31 mouse cellular contexts compared by ENCODE assay signal in the genomic region with DNA sequence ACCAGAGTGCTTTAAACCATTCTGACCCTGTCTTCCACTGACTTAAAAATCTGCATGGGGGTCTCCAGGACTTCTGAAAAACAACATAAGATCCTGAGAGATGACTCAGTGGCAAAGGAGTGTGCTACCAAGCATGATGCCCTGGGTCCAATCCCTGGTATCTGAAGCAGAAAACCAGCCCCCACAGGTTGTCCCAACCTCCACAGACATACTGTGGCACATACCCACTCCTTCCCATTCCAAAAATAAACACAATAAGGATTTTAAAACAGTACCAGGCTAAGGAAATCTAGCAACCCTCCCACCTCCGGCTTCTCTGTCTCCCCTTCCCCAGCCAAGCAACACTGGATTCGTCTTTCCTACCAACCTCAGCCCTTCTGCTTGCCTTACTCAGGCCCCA. TPM values are rescaled to one million over a fixed set of nuclear protein-coding genes. Genes with fewer than 3 reads are reported as not detected.
A peak's percentile ranks its signal among the peaks of the same experiment; 100 is the strongest.
DNase-seq lines count a peak whose midpoint lies in the region; ATAC-seq and TF ChIP-seq lines count a peak whose summit lies in the region.
"Had no signal": no experiment of that assay in that cellular context is flagged by ENCODE, and none has a peak within 500 bp of the region (broad histone marks: within the 10 kb centered on the region; RNA-seq: fewer than 3 reads in every experiment).

No protein-coding gene starts in this region.

- no peak for TF ChIP-seq CTCF in heart, adult 2 months (IDR thresholded peaks at IDR 0.05)
- TF ChIP-seq CTCF in left cerebral cortex, adult 2 months (IDR thresholded peaks at IDR 0.05): no peak
- no peak for TF ChIP-seq CTCF in cortical plate, adult 2 months (IDR thresholded peaks at IDR 0.05; ENCODE audit: extremely low read depth, insufficient read depth, low read length)
- no peak for TF ChIP-seq CTCF in forebrain, postnatal 0 days (IDR thresholded peaks at IDR 0.05; ENCODE audit: low read depth)

- intact Hi-C loops in heart, adult 2 months (cut with DNase I): no loop called here
- intact Hi-C loops in left cerebral cortex, adult 2 months (cut with DNase I): no loop called here

- H3K9me3 ChIP-seq in heart, embryonic 10.5 days: no peaks in the 10 kb centered on the region
- no peaks in the 10 kb centered on the region for H3K9me3 ChIP-seq in heart, embryonic 15.5 days (replicated peaks)
- H3K9me3 ChIP-seq in forebrain, postnatal 0 days (ENCODE audit: low read length): no peaks in the 10 kb centered on the region
- H3K9me3 ChIP-seq: midbrain, embryonic 15.5 days; neural tube, embryonic 12.5 days had no signal

- TF ChIP-seq POLR2A in heart, adult 2 months (IDR thresholded peaks at IDR 0.05; ENCODE audit: insufficient read depth, low read depth, low read length): no peak
- no peak for TF ChIP-seq POLR2A in cortical plate, adult 2 months (IDR thresholded peaks at IDR 0.05; ENCODE audit: extremely low read depth, insufficient read depth, low read length)

- TF ChIP-seq EP300 in heart, adult 2 months (IDR thresholded peaks at IDR 0.05; ENCODE audit: insufficient read depth, low read depth, low read length): no peak

- H3K4me2 ChIP-seq in heart, embryonic 15.5 days: no peak overlapping the region
- no peak overlapping the region for H3K4me2 ChIP-seq in forebrain, postnatal 0 days (ENCODE audit: low read depth)
- H3K4me2 ChIP-seq: midbrain, embryonic 15.5 days; neural tube, embryonic 12.5 days had no signal

- no peak overlapping the region for H3K4me3 ChIP-seq in heart, embryonic 10.5 days
- no peak overlapping the region for H3K4me3 ChIP-seq in heart, embryonic 15.5 days
- H3K4me3 ChIP-seq in heart, adult 2 months: no peak overlapping the region
- no peak overlapping the region for H3K4me3 ChIP-seq in left cerebral cortex, adult 2 months
- no peak overlapping the region for H3K4me3 ChIP-seq in cortical plate, adult 2 months (ENCODE audit: insufficient read depth, low read length)
- no peak overlapping the region for H3K4me3 ChIP-seq in forebrain, postnatal 0 days (ENCODE audit: low read depth, low read length)
- H3K4me3 ChIP-seq: midbrain, embryonic 15.5 days; myocyte; neural tube, embryonic 12.5 days had no signal

- ATAC-seq in heart, embryonic 15.5 days (replicated peaks; ENCODE audit: insufficient number of reproducible peaks, insufficient read depth, low FRiP score, low read depth): no peak
- ATAC-seq in forebrain, postnatal 0 days: no peak
- ATAC-seq: CD4-positive, CD25-positive, alpha-beta regulatory T cell, adult 4 months; forebrain, embryonic 14.5 days; hindbrain, embryonic 16.5 days; midbrain, embryonic 15.5 days had no signal

- H3K9ac ChIP-seq in heart, embryonic 15.5 days: no peak overlapping the region
- no peak overlapping the region for H3K9ac ChIP-seq in heart, adult 2 months (ENCODE audit: low read depth, low read length)
- H3K9ac ChIP-seq in forebrain, postnatal 0 days: no peak overlapping the region
- H3K9ac ChIP-seq: liver, embryonic 14.5 days; midbrain, embryonic 15.5 days; neural tube, embryonic 12.5 days had no signal

- peak overlapping the region; percentile 79 for H3K27ac ChIP-seq in heart, embryonic 10.5 days
- H3K27ac ChIP-seq in heart, embryonic 15.5 days: peak overlapping the region; percentile 70
- H3K27ac ChIP-seq in heart, adult 2 months: no peak overlapping the region; the same call in 1 of the 2 replicates
- peak overlapping the region; percentile 68 for H3K27ac ChIP-seq in left cerebral cortex, adult 2 months
- peak overlapping the region; percentile 38 for H3K27ac ChIP-seq in cortical plate, adult 2 months (ENCODE audit: insufficient read depth, low read length)
- no peak overlapping the region for H3K27ac ChIP-seq in forebrain, postnatal 0 days (ENCODE audit: low read depth, low read length)
- H3K27ac ChIP-seq: liver, embryonic 14.5 days; macrophage; midbrain, embryonic 15.5 days; neural tube, embryonic 12.5 days had no signal

- no peak for DNase-seq in heart, embryonic 10.5 days (ENCODE audit: low spot score)
- DNase-seq in heart, adult 9 months (ENCODE audit: low spot score in 2 of 2): no peak
- no peak for DNase-seq in heart, adult 2 months
- no peak for DNase-seq in left cerebral cortex, adult 2 months (ENCODE audit: extremely low spot score in 1 of 2, low spot score in 2 of 2)
- no peak for DNase-seq in left cerebral cortex, adult 18-20 months (ENCODE audit: low spot score in 2 of 2)
- DNase-seq in forebrain, postnatal 0 days: no peak
- DNase-seq: cerebellum, adult 11-12 months; cerebellum, postnatal 10 days; kidney, adult 18-20 months; kidney, postnatal 36 days; layer of hippocampus, postnatal 36 days; liver; lung, adult 2 months; lung, postnatal 10 days; thymus, postnatal 4 days had no signal

- H3K27me3 ChIP-seq in heart, embryonic 10.5 days (ENCODE audit: insufficient read depth, poor library complexity, severe bottlenecking): no peaks in the 10 kb centered on the region
- H3K27me3 ChIP-seq in heart, embryonic 15.5 days: no peaks in the 10 kb centered on the region
- H3K27me3 ChIP-seq in heart, adult 2 months (ENCODE audit: control insufficient read depth, insufficient read depth, low read length): no peaks in the 10 kb centered on the region
- no peaks in the 10 kb centered on the region for H3K27me3 ChIP-seq in forebrain, postnatal 0 days (ENCODE audit: insufficient read depth, low read length)
- H3K27me3 ChIP-seq: midbrain, embryonic 15.5 days; neural tube, embryonic 12.5 days had no signal

- H3K36me3 ChIP-seq in heart, embryonic 10.5 days: no peaks in the 10 kb centered on the region
- no peaks in the 10 kb centered on the region for H3K36me3 ChIP-seq in heart, embryonic 15.5 days
- no peaks in the 10 kb centered on the region for H3K36me3 ChIP-seq in heart, adult 2 months (ENCODE audit: control insufficient read depth, insufficient read depth, low read length)
- 0 out of 2 replicates have a peak, but pooled peaks cover 12% of the 10 kb centered on the region for H3K36me3 ChIP-seq in forebrain, postnatal 0 days (ENCODE audit: insufficient read depth)

- WGBS in heart, embryonic 10.5 days: 48% methylated on average over 2 of the region's 2 CpGs
- WGBS in heart, embryonic 15.5 days: 36% methylated on average over 2 of the region's 2 CpGs
- 56% methylated on average over 2 of the region's 2 CpGs for WGBS in heart, adult 2 months
- 81% methylated on average over 2 of the region's 2 CpGs for WGBS in forebrain, postnatal 0 days

- peaks cover 53% of the 10 kb centered on the region for H3K4me1 ChIP-seq in heart, embryonic 10.5 days
- H3K4me1 ChIP-seq in heart, embryonic 15.5 days (replicated peaks): peaks cover 46% of the 10 kb centered on the region
- peaks cover 21% of the 10 kb centered on the region for H3K4me1 ChIP-seq in heart, adult 2 months (ENCODE audit: control insufficient read depth, insufficient read depth, low read length)
- H3K4me1 ChIP-seq in cortical plate, adult 2 months (ENCODE audit: control insufficient read depth, insufficient read depth, low read length): peaks cover 34% of the 10 kb centered on the region
- H3K4me1 ChIP-seq in forebrain, postnatal 0 days (ENCODE audit: insufficient read depth): no peaks in the 10 kb centered on the region; the same call in 1 of the 2 replicates

- no peaks in the 10 kb centered on the region; the same call in 1 of the 2 replicates for H3K79me2 ChIP-seq in heart, adult 2 months (replicated peaks; ENCODE audit: control insufficient read depth, insufficient read depth, low read length)

RNA-seq across cellular contexts. Expression of gene Stxbp1, which starts 7.8 kb away (rescaled TPM):
- polyA plus RNA-seq in heart, embryonic 10.5 days (2016; fragmentation: Nextera tagmentation; extraction: Ambion mirVana): 19.1 and 21.6 TPM in 2 replicates
- polyA plus RNA-seq in heart, embryonic 15.5 days (2015; fragmentation: Nextera tagmentation; extraction: Ambion mirVana): 23.8 and 28.3 TPM in 2 replicates
- 10 to 100 TPM in 1 of 2 experiments, 1 to 10 TPM in 1; 9.8 to 11.4 TPM for total RNA-seq in heart, adult 2 months (2021)
- polyA plus RNA-seq in heart, adult 2 months (2012; rRNA removed): 14.4 and 15.6 TPM in 2 replicates
- total RNA-seq in left cerebral cortex, adult 2 months (2021): 100 to 1,000 TPM; 947 to 984 TPM
- 1,000 to 10,000 TPM in 1 of 2 experiments, 100 to 1,000 TPM in 1; 951 to 1,006 TPM for total RNA-seq in left cerebral cortex, adult 18-20 months (2021)
- polyA plus RNA-seq in cortical plate, adult 2 months (2012; rRNA removed): 709 and 713 TPM in 2 replicates
- 109 and 135 TPM in 2 replicates for total RNA-seq in forebrain, postnatal 0 days (2014; rRNA removed)
- polyA plus RNA-seq in forebrain, postnatal 0 days (2015; fragmentation: Nextera tagmentation; extraction: Ambion mirVana): 268 and 350 TPM in 2 replicates

RNA-seq across cellular contexts. Expression of gene Fam129b, which starts 36.7 kb away (rescaled TPM):
- 47.1 and 55.5 TPM in 2 replicates for polyA plus RNA-seq in heart, embryonic 10.5 days (2016; fragmentation: Nextera tagmentation; extraction: Ambion mirVana)
- polyA plus RNA-seq in heart, embryonic 15.5 days (2015; fragmentation: Nextera tagmentation; extraction: Ambion mirVana): 43.0 and 57.4 TPM in 2 replicates
- 10 to 100 TPM; 19.5 to 20.0 TPM for total RNA-seq in heart, adult 2 months (2021)
- 21.0 and 21.5 TPM in 2 replicates for polyA plus RNA-seq in heart, adult 2 months (2012; rRNA removed)
- total RNA-seq in left cerebral cortex, adult 2 months (2021): 10 to 100 TPM; 24.4 to 31.4 TPM
- 10 to 100 TPM; 29.6 to 35.3 TPM for total RNA-seq in left cerebral cortex, adult 18-20 months (2021)
- polyA plus RNA-seq in cortical plate, adult 2 months (2012; rRNA removed): 27.1 and 29.0 TPM in 2 replicates
- 38.1 and 43.9 TPM in 2 replicates for total RNA-seq in forebrain, postnatal 0 days (2014; rRNA removed)
- polyA plus RNA-seq in forebrain, postnatal 0 days (2015; fragmentation: Nextera tagmentation; extraction: Ambion mirVana): 26.6 and 27.7 TPM in 2 replicates

RNA-seq across cellular contexts. Expression of gene Cfap157, which starts 55.0 kb away (rescaled TPM):
- 0.78 and 1.2 TPM in 2 replicates for polyA plus RNA-seq in heart, embryonic 10.5 days (2016; fragmentation: Nextera tagmentation; extraction: Ambion mirVana)
- 0.16 and 0.52 TPM in 2 replicates for polyA plus RNA-seq in heart, embryonic 15.5 days (2015; fragmentation: Nextera tagmentation; extraction: Ambion mirVana)
- not detected for total RNA-seq in heart, adult 2 months (2021)
- 0.12 TPM in 1 of 2 replicates, not detected in the other for polyA plus RNA-seq in heart, adult 2 months (2012; rRNA removed)
- under 1 TPM; 0.20 to 0.61 TPM for total RNA-seq in left cerebral cortex, adult 2 months (2021)
- under 1 TPM; 0.28 to 0.33 TPM for total RNA-seq in left cerebral cortex, adult 18-20 months (2021)
- 0.11 and 0.35 TPM in 2 replicates for polyA plus RNA-seq in cortical plate, adult 2 months (2012; rRNA removed)
- 1.0 and 1.2 TPM in 2 replicates for total RNA-seq in forebrain, postnatal 0 days (2014; rRNA removed)
- polyA plus RNA-seq in forebrain, postnatal 0 days (2015; fragmentation: Nextera tagmentation; extraction: Ambion mirVana): 0.94 and 2.8 TPM in 2 replicates
- total RNA-seq: adrenal gland, postnatal 14 days; gastrocnemius, adult 8-10 months; gastrocnemius, postnatal 4 days; hematopoietic stem cell, adult 5-6 weeks; megakaryocyte-erythroid progenitor cell, adult 5-6 weeks had no signal
- polyA plus RNA-seq: embryonic facial prominence, embryonic 11.5 days; liver, embryonic 14.5 days; macrophage had no signal

Comparison
In these comparisons a context has a peak if more than half of its experiments do, and no peak if none do; other contexts are left out.
1. H3K27ac ChIP-seq: peak in heart, embryonic 10.5 days (single experiment), heart, embryonic 15.5 days (single experiment), left cerebral cortex, adult 2 months (single experiment) and cortical plate, adult 2 months (single experiment); none in heart, adult 2 months (single experiment) and forebrain, postnatal 0 days (single experiment).